Mouse (Mus musculus): ENCODE results near the gene Ppp1r9a. TPM values are rescaled to one million over a fixed set of nuclear protein-coding genes. Genes with fewer than 3 reads are reported as not detected.

The Ppp1r9a gene
- total and polyA plus RNA-seq, 3 experiments: 1.0 TPM; not detected in 2

DNA sequence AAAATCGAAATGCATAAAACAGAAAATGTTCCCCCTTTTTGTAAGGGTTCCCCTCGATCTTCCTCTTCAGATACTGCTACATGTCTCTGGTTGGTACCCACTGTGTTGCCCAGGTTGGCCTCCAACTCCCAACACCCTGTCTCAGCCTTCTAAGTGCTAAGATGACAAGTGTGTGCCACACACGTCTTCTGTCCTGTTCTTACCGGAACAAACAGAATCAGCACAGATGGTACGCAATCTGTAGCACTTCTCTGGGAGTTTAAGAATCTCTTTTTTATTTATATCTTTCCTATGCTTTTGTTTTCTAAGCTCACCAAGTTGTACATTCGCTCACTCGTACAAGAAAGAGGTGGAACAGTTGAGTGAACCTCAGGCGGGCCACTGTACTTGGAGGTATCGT lies 37.9 kb downstream of the Ppp1r9a start:
- H3K27me3 ChIP-seq (replicated peaks): no peaks in the 10 kb centered on the region
- dilution Hi-C loops (cut with MboI; ENCODE audit: extremely low pct_ligation_motif_present, extremely low pct_unique_long_range_greater_than_20kb, low sequenced_read_pairs): no loop called here
- DNase-seq (ENCODE audit: extremely low read depth): no peak
- no peak overlapping the region for H3K27ac ChIP-seq (ENCODE audit: insufficient read depth, low read depth)
- no peak overlapping the region for H3K9ac ChIP-seq (ENCODE audit: insufficient read depth, low read depth)
- no peak overlapping the region for H3K4me2 ChIP-seq (ENCODE audit: insufficient read depth, low read depth, poor library complexity, severe bottlenecking)
- TF ChIP-seq ZKSCAN1 (IDR thresholded peaks at IDR 0.05; ENCODE audit: borderline replicate concordance, low read depth, low read length): no peak
- TF ChIP-seq MXI1 (IDR thresholded peaks at IDR 0.05; ENCODE audit: low read depth, low read length): no peak
- TF ChIP-seq ZNF384 (IDR thresholded peaks at IDR 0.05; ENCODE audit: low read depth, low read length): no peak
- no peak for TF ChIP-seq ETS1 (conservative IDR thresholded peaks at IDR 0.05; ENCODE audit: low read depth, low read length)
- TF ChIP-seq POLR2A (IDR thresholded peaks at IDR 0.05; ENCODE audit: low read depth, low read length): no peak
- no peak for TF ChIP-seq ZMIZ1 (IDR thresholded peaks at IDR 0.05; ENCODE audit: low read depth, low read length)
- TF ChIP-seq CHD2 (IDR thresholded peaks at IDR 0.05; ENCODE audit: low read length): no peak
- TF ChIP-seq USF2 (conservative IDR thresholded peaks at IDR 0.05; ENCODE audit: low read depth, low read length): no peak
- in situ Hi-C loops (cut with MboI; ENCODE audit: low pct_ligation_motif_present, low pct_unique_long_range_greater_than_20kb, low sequenced_read_pairs): no loop called here
- no peaks in the 10 kb centered on the region for H3K79me2 ChIP-seq (replicated peaks; ENCODE audit: control insufficient read depth, extremely low read depth, insufficient read depth, poor library complexity, severe bottlenecking)
- H3K36me3 ChIP-seq (replicated peaks in 1 of 2; ENCODE audit: control insufficient read depth in 1 of 2, insufficient read depth in 1 of 2, low read length in 1 of 2): no peaks in the 10 kb centered on the region
- no peak overlapping the region for H3K4me3 ChIP-seq (replicated peaks in 1 of 3; ENCODE audit: low read depth in 2 of 3, low read length in 2 of 3, poor library complexity in 1 of 3)
- no peaks in the 10 kb centered on the region for H3K9me3 ChIP-seq (replicated peaks; ENCODE audit: low read length)
- H3K4me1 ChIP-seq (ENCODE audit: control insufficient read depth in 1 of 2, insufficient read depth in 2 of 2): no peaks in the 10 kb centered on the region

DNA sequence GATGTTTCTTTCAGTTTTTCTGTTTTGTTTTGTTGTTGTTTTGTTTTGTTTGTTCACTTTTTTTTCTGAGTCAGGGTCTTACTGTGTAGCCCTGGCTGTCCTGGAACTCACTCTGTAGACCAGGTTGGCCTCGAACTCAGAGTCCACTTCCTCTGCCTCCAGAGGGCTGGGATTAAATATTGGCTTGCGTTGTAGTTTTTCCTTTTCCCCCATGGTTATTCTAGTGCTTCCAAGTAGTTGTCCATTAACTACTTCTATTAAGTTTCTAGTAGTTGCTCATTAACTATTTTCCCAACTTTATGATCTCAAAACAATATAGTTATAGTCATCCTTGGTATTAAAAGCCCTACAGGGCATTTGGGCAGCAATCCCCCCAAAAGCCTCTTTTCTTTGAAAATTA lies 41.1 kb downstream of the Ppp1r9a start:
- in situ Hi-C loops (cut with MboI; ENCODE audit: low pct_ligation_motif_present, low pct_unique_long_range_greater_than_20kb, low sequenced_read_pairs) (no loop called here), dilution Hi-C loops (cut with MboI; ENCODE audit: extremely low pct_ligation_motif_present, extremely low pct_unique_long_range_greater_than_20kb, low sequenced_read_pairs) (no loop called here)
- H3K27me3 ChIP-seq (replicated peaks): no peaks in the 10 kb centered on the region

More for the DNA sequence above, 41.1 kb downstream of the Ppp1r9a start:
- TF ChIP-seq MAX (IDR thresholded peaks at IDR 0.05; ENCODE audit: low read length): no peak
- no peak for TF ChIP-seq JUND (conservative IDR thresholded peaks at IDR 0.05; ENCODE audit: low read depth, low read length)
- TF ChIP-seq HCFC1 (IDR thresholded peaks at IDR 0.05; ENCODE audit: low read depth, low read length): no peak
- TF ChIP-seq MYC (IDR thresholded peaks at IDR 0.05; ENCODE audit: low read depth, low read length): no peak
- no peak for TF ChIP-seq KAT2A (IDR thresholded peaks at IDR 0.05; ENCODE audit: insufficient replicate concordance, low read length)
- TF ChIP-seq ETS1 (conservative IDR thresholded peaks at IDR 0.05; ENCODE audit: low read depth, low read length): no peak
- no peak for TF ChIP-seq E2F4 (IDR thresholded peaks at IDR 0.05; ENCODE audit: insufficient replicate concordance, low read depth, low read length)
- no peak for TF ChIP-seq SMC3 (IDR thresholded peaks at IDR 0.05; ENCODE audit: low read depth, low read length)
- no peak for TF ChIP-seq RCOR1 (conservative IDR thresholded peaks at IDR 0.05; ENCODE audit: low read depth, low read length)
- no peak for TF ChIP-seq NRF1 (IDR thresholded peaks at IDR 0.05; ENCODE audit: low read depth, low read length)
- TF ChIP-seq ZKSCAN1 (IDR thresholded peaks at IDR 0.05; ENCODE audit: borderline replicate concordance, low read depth, low read length): no peak
- TF ChIP-seq ZC3H11A (IDR thresholded peaks at IDR 0.05; ENCODE audit: low read depth, low read length): no peak
- TF ChIP-seq MAFK (IDR thresholded peaks at IDR 0.05; ENCODE audit: insufficient replicate concordance, low read length): no peak
- TF ChIP-seq USF1 (IDR thresholded peaks at IDR 0.05; ENCODE audit: low read depth, low read length): no peak
- no peak for TF ChIP-seq POLR2AphosphoS2 (IDR thresholded peaks at IDR 0.05; ENCODE audit: low read depth, low read length)
- no peak for TF ChIP-seq CHD2 (IDR thresholded peaks at IDR 0.05; ENCODE audit: low read length)
- no peak for TF ChIP-seq MXI1 (IDR thresholded peaks at IDR 0.05; ENCODE audit: low read depth, low read length)
- no peak for TF ChIP-seq ELF1 (IDR thresholded peaks at IDR 0.05; ENCODE audit: low read depth, low read length)
- TF ChIP-seq MAZ (IDR thresholded peaks at IDR 0.05; ENCODE audit: low read depth, low read length): no peak
- TF ChIP-seq ZNF384 (IDR thresholded peaks at IDR 0.05; ENCODE audit: low read depth, low read length): no peak
- no peak overlapping the region for H3K4me3 ChIP-seq (replicated peaks in 1 of 3; ENCODE audit: low read depth in 2 of 3, low read length in 2 of 3, poor library complexity in 1 of 3)
- no peak overlapping the region for H3K9ac ChIP-seq (ENCODE audit: insufficient read depth, low read depth)
- no peaks in the 10 kb centered on the region for H3K4me1 ChIP-seq (ENCODE audit: control insufficient read depth in 1 of 2, insufficient read depth in 2 of 2)
- no peaks in the 10 kb centered on the region for H3K79me2 ChIP-seq (replicated peaks; ENCODE audit: control insufficient read depth, extremely low read depth, insufficient read depth, poor library complexity, severe bottlenecking)
- H3K4me2 ChIP-seq (ENCODE audit: insufficient read depth, low read depth, poor library complexity, severe bottlenecking): no peak overlapping the region
- no peaks in the 10 kb centered on the region for H3K36me3 ChIP-seq (replicated peaks in 1 of 2; ENCODE audit: control insufficient read depth in 1 of 2, insufficient read depth in 1 of 2, low read length in 1 of 2)
- no peaks in the 10 kb centered on the region for H3K9me3 ChIP-seq (replicated peaks; ENCODE audit: low read length)
- DNase-seq (ENCODE audit: extremely low read depth): no peak
- H3K27ac ChIP-seq (ENCODE audit: insufficient read depth, low read depth): no peak overlapping the region

Measured in CH12.LX (cell line).